Mouse (Mus musculus) central nervous system, embryonic 14 days (tissue): ENCODE measurements around the gene Gpi1. TPM values are rescaled to one million over a fixed set of nuclear protein-coding genes. Genes with fewer than 3 reads are reported as not detected.

Experiments
- polyA plus RNA-seq: library from polyadenylated mRNA; depleted of rRNA; stranded (reverse); fragments of >200 nt; gene quantifications from 2 replicates; pipeline ENCODE4 v1.2.3, GENCODE M21; 2012; rRNA removed

Gene Gpi1
- 222 and 247 TPM in 2 replicates for polyA plus RNA-seq

DNA sequence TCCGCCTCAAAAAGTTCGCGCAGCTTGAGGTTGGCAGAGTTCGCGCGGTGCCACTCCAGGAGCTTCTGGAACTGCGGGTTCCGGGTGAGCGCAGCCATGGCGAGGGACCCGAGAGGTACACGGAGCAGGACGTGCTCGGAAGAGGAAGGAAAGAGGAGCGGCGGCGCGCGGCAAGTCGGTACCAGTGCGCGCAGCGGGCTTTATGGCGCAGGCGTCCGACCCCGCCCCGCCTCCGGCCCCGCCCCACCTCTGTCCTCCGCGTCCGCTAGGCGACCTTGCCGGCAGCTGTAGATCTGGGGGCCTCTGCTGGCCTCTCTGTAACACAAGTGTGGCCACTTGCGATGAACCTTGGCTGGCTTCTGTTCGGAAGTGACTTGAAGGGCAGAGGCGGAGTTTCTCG lies at the start of gene Gpi1:
Gene Gpi1 (minus strand): TSS at position 221 of the 400 bp plus-strand sequence.

GRCm38 (mm10) chr7:34250738-34251137 lies 20.6 kb upstream of the Gpi1 start, which contains the start of gene Gm6096:
Gene Gm6096 (plus strand): TSS chr7:34251038.

DNA sequence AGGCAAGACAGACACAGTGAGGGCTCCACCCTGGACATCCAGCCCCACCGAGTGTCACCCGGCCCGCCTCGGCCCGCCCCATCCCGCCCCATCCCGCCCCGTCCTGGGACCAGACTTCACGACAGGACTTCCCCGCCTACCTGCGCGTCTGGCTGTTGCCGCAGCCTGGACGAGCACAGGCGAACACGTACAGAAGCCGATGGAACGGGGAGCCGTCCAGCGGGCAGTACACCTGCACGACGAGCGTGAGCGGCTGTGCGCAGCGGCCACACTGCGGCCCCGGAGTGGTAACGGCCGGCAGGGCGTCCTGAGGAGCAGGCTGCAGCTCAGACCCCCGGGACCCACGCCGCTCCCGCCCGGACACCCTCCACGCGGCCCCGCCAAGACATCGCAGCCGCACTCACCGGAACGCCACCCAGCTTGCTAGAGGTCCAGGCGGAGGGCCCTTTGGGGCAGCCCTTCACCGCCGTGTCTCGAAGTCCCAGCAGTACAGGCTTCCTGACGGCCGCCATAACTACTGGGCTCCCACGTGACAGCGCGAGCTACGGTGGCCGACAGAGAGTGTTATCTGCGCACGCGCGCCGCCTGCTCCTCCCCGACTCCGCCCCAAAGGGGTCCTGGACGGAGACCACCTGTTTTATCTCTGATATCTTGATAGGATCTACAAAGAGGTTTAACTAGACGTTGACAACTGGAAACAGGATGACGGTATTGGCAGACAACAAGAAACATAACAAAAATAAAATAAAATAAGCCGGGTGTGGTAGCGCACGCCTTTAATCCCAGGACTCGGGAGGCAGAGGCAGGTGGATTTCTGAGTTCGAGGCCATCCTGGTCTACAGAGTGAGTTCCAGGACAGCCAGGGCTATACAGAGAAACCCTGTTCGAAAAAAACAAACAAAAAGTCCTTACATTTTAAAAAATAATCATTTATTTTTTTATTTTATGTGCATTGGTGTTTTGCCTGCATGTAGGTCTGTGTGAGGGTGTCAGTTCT lies 33.7 kb downstream of the Gpi1 start, which contains the start of gene Pdcd2l:
Gene Pdcd2l (minus strand): TSS at position 530 of the 997 bp plus-strand sequence.

GRCm38 (mm10) chr7:34169454-34169853 lies 60.7 kb downstream of the Gpi1 start, which contains the start of gene Uba2:
Gene Uba2 (minus strand): TSS chr7:34169599.

Other genes starting within 250 kb of the Gpi1 start
- not detected in 2 replicates for gene Scgb2b27, start 216.4 kb downstream of the Gpi1 start, polyA plus RNA-seq
- not detected in 2 replicates for gene Scgb1b27, start 208.9 kb downstream of the Gpi1 start, polyA plus RNA-seq
- gene Scgb1b30, start 134.9 kb downstream of the Gpi1 start, polyA plus RNA-seq, result not detected in 2 replicates
- gene Wtip, start 97.1 kb downstream of the Gpi1 start, polyA plus RNA-seq, result 40.2 and 44.6 TPM in 2 replicates
- 147 and 150 TPM in 2 replicates for gene Uba2, start 60.7 kb downstream of the Gpi1 start, polyA plus RNA-seq
- 49.2 and 52.1 TPM in 2 replicates for gene Pdcd2l, start 33.7 kb downstream of the Gpi1 start, polyA plus RNA-seq
- gene Gm6096, start 20.7 kb upstream of the Gpi1 start, polyA plus RNA-seq, result not detected in 2 replicates
- 33.9 and 35.1 TPM in 2 replicates for gene 4931406P16Rik, start 83.2 kb upstream of the Gpi1 start, polyA plus RNA-seq
- gene Lsm14a, start 163.0 kb upstream of the Gpi1 start, polyA plus RNA-seq, result 79.4 and 84.1 TPM in 2 replicates